Mouse (Mus musculus) adipocyte (in vitro differentiated cells): ENCODE measurements around the gene Slc24a4.

ENCODE experiments used
- DNase-seq: peaks from one replicate; pipeline ENCODE4 v3.0.0-alpha.2; 2016; ENCODE audit warnings: low spot score

The Slc24a4 gene

DNA sequence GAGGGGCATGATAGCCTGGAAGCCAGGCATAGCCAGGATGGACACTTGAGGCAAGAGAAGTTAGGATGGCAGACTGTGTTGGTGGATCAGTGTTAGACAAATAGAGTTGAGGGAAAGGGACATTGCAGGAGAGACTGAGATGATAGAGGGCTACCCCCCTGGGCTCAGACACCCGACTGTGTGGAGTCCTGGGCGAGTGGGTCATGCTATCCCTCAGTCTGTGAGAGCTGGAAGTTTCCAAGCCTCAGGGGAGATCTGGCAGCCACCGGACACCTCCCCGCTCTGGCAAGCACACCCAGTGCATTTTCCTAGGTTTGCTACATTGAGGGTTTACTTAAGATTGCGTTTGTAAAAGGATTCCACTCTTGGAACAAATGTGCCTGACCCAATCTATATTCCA is 157.2 kb downstream of the Slc24a4 start:
- DNase-seq, result no peak

DNA sequence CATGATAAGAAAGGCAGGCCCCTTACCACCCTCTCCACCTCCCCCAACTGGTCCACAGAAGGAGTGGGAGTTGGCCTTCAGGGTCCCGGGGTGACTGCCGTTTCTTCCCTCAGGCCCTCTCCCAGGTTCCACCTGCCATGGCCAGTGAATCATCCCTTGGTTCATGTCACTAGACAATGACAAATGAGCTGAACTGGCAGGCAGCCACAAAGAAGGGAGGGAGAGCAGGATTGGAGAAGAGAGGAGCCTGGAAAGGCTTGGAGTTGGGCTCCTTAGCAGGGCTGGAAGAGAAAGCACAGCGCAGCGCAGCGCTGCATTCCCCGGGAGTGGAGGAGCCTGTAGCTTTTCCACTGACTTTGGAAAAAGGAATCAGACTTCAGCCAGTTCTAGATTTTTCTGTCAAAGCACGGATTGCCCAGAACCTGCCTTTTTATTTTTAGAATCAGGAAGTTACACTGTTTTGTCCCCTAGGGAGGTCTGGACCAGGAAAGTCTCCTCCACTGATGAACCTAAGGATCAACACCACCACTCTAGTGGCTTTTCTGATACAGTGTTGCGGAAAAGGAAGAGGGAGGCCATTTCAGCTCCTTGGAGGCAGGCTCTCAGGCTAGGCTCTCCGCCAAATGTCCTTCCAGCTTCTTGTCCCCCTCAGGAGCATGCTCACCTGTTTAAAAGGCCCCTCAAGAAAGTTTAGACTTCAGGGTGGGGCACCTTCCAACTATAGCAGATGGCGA is 158.3 kb downstream of the Slc24a4 start:
- DNase-seq, result peak; percentile 92

DNA sequence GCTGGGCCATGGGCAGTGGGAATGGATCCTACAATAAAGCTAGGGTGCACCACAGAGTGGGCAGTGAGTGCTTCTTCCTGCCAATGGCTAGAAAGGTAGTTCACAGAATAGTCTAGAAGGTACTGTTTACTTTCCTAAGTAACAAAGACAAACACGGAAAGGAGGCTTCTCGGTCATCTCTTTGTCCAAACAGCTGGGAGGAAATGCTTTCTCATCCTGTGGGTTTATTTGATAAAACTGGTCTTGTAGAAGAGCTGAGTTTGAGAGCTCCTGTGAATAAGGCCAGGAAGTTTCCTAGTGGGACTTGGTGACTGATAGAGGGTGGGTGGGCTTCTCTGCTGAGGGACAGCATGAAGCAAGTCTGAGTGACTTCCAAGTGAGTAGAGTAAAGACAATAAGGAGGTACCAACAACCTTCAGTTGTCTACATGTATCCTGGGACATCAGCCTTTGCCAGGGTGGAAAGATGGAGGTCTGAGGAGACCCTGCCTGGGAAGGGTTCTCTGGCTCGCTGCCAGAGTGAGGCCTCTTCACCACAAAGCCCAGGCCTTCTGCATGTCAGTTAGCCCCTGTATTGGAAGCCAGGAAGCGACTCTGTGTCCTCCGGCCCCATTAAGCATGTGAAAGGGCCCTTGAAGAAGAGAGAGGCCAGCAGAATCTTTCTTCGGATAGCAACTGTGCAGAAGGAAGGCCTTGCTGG is 159.5 kb downstream of the Slc24a4 start:
- DNase-seq, result no peak

DNA sequence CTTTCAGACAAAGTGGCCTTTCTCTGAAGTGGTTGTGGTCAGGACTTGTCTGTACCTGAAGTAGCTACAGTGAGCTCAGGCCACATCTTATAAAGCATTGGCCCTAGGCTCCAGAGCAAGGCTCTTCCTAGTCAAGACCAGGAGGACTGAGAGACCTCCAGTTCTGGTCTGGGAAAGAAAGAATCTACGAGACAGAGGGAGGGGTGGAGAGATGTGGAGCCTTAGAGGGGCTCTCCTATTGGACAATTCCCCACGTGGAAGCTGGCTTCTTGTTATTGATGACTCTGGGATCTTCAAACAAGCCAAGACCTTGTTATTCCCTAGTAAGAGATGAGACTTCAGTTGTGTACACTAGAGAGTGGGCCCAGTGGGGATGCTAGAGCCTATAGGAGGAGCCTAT is 160.3 kb downstream of the Slc24a4 start:
- DNase-seq, result no peak

DNA sequence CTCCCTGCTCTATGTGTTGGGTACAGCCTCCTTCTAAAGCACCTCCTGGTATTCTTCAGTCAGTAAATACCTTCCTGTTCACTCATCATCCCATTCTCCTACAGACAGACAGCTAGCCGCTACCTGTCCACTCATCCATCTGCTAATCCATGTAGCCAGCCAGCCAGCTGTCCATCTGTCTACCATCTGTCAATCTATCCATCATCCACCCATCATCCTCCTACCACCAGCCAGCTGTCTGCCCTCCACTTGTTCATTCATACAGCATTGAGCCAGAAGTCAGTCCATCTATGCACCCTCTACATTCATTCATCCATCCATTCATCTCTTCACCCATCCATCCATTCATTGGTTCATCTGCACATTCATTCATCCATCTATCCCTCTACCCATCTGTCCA is 161.0 kb downstream of the Slc24a4 start:
- no peak for DNase-seq

DNA sequence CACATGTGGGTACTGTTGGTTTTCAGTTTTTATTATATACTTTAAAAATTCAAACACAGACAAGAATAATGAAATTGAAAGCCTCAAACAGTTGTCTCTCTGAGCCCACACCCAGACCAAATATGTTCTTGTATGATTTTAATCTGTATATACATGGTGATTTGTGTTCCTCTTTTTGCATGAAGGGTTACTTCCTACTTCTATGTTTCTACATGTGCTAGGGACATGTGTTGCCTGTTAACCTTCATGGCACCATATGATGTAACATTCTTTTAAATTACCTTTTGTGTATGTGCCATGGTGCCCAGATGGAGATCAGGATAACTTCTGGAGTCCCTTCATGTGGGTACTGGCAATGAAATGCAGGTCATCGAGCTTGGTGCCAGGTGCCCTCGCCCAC is 162.1 kb downstream of the Slc24a4 start:
- no peak for DNase-seq

DNA sequence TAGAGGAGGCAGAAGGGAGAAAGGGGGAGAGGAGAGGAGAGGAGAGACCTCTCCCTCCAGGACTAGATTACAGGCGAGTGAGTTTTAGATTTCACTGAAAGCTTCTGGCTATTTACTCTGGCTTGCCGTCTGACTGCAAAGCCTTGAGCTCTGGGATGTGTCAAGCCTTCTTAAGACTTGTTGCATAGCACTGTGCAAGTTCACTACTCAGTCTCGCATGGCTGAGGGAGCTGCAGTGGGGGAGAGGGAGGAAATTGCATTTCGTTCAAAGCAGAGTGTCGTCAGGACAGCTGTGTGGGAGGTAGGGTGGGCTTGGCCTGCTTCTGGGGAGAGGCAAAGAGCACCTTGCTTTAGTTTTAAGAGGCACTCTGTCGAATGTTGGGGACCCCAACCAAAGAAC is 163.2 kb downstream of the Slc24a4 start:
- DNase-seq, result no peak

DNA sequence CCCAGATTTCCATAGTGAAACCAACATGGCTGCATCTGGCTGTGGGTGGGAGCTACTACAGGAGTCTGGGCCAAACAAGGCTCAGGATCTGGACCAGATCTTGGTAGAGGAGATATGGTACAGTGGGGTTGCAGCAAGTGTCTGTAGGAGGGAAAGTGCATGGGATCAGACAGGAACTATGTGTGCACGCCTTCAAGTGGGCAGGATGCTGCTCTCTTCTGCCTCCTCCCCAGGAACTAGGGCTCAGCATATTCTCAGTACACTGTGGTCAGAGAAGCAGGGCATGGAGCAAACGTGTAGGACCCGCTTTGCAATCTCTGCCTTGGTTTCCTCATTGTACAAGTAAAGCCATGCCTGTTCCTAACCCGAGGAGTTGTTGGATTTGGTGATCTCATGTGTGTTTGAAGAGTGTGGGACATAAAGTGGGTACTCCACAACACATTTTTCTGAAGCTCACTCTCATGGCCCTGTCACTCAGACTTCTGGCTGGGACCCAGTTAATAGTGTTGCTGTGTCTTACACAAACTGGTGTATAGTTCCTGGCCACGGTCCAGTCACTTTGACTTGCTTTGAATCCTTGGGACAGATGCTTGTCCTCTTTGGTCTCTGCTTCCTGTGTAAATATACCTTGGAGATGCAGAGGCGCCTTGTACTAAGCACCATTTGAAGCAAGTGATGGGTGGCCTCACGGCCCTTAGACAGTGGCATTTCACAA is 164.1 kb downstream of the Slc24a4 start:
- peak; percentile 81 for DNase-seq

DNA sequence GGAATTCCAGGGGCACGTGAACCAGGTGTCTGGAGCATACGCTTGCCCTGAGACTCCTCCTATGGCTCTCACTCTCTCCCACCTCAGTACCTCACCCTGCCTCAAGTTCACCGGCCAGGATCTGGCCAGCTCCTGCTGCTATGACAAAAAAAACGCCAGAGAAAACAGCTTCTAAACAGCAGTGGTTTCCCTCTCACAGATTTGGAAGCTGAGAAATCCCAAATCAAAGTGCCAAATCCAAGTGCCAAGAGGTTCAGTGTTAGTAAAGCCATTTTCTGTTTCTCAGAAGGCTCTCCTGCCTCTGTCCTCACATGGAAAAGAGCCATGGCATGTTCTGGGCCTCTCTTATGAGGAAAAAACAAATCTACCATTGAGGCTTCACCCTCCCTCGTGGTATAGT is 166.1 kb downstream of the Slc24a4 start:
- DNase-seq, result peak; percentile 92

DNA sequence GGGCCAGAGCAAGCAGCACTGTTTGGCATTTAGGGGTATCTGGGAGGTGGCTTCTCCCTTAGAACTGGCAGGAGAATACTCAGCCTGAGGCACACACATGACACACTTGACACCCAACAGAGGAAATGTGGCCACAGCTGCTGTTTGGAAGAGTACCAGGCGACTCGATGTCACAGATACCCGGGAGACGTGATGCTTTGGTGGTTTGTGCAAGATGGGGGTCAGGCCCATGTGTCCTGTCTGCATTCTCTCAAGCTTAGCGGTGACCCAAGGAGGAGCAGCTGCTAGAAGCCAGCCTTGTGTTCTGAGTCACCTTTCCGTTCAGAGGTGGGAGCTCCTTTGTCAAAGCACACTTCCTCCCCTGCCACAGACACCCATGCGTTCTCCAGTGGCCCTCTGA is 166.7 kb downstream of the Slc24a4 start:
- DNase-seq, result peak; percentile 64

DNA sequence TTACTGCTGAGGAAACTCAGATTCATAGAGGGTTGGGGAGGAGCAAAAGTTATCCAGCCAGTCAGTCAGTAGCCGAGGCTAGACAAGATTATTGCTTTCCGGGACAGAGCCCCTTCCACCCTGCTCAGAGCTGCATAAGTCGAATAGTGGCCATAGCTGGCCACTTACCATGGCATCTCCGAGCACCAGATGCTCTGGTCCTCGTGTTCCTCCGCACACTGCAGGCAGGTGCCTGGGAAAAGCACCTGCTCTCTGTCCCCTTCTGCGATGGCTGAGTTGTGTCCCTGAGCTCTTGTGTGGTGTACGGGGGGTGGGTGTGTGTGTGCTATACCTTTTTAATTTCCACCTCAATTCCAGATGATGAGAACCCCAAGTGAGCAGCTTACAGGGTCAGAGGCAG is 167.1 kb downstream of the Slc24a4 start:
- no peak for DNase-seq

DNA sequence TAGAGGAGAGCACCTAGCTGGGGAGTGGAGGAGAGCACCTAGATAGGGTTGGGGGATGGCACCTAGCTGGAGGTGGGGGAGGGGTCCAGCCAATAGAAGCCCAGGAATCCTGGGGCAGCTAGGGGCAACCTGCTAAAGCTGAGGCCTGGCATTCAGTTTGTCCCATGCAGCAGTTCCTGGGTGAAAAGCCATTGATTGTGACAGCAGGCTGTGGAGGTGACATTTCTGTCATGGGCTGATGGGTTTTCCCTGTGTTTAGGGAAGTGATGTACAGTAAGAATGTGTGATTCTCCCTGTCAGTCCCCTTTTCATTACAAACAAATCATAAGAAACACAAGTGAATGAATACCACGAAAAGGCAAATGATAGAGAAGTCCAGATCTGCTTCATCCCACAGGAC is 167.8 kb downstream of the Slc24a4 start:
- DNase-seq, result no peak

DNA sequence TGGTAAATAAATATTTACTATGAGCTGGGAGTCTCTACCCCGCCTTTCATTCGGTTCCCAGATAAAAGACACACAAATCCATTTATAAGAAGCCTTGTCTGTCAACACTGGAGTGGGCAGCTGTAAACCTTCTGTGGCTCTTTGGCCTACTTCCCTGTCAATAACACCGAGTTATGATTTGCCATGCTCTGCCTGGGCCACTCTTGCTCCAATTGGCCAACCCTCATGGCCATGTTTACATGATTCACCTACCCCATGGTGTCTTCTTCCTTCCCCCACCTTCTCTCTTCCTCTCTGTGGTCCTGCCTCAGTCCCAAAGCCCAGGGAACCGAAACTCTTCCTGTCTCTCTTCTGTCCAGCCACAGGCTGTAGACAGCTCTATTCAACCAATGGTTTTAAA is 168.4 kb downstream of the Slc24a4 start:
- peak; percentile 73 for DNase-seq

DNA sequence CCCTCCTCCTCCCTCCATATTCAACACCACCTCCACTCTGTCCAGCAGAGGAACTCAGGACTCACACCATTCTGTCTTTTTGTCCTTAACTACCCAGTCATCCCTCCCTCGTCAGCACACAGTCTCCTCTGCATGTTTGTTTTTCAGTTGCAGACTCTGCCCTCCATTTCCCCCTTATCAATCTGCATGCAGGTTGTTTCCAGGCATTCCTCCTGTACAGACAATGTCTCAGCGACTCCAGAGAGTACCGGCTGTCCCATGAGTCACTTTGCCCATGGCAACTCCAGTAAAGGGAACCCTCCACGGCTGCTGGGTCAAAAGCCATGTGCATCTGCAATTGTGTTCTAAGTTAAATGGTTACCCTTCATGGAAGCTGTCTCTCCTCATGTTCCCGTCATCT is 170.7 kb downstream of the Slc24a4 start:
- DNase-seq, result no peak

DNA sequence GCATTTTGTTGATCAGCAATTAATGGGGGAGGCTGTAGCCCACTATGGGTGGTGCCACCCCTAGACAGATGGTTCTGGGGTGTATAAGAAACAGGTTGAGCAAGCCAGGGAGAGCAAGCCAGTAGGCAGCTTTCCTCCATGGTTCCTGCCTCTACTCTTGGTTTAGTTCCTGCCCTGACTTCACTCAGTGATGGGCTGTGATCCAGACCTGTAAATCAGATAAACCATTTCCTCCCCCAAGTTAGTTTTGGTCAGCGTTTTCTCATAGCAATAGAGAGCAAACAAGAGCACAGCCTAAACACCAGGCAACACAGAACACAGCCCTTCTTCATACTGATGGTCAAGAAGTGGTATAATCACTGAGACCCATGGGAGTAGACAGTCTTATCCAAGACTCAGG is 173.1 kb downstream of the Slc24a4 start:
- DNase-seq, result no peak

DNA sequence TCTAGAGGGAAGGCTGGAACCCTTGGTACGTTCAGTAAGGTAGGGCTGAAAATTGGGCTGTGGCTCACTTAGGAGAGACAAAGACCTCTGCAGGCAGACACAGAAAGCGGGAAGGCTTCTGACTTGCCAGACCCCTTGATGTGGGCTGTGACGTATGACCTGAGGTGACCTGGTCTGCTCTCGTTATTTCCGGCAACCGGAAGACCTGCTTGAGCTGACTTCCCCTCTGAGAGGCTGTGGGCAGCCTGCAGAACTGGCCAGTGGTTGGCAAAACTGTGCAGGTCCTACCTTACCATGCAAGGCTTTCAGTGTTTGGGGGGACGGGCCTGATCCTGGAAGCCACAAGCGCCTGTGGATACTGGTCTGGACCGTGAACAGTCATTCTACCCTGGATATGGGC is 173.8 kb downstream of the Slc24a4 start:
- no peak for DNase-seq

DNA sequence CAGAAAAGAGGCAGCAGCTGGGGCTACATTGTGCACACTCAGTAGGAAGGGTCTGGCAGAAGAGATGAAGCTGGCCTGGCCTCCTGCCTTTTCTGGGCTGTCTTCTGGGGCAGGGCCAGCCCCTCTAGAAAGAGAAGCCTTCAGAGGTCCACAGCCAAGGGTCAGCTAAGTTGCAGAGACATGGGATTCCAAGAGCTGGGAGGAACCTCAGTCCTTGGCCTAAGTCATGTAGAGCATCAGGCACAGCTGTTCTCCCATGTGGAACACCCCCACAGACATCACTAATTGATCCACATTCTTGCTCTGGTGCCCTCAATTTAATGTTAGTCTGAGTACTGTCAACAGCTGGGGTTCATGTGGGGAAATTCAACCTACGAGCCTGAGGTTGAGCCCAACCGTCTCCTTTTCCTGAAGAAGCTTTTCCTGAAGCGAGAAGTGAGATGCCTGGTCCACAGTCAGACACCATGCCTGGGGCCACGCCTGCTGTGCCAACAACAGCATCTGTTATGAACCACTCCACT is 174.4 kb downstream of the Slc24a4 start:
- peak; percentile 49 for DNase-seq

DNA sequence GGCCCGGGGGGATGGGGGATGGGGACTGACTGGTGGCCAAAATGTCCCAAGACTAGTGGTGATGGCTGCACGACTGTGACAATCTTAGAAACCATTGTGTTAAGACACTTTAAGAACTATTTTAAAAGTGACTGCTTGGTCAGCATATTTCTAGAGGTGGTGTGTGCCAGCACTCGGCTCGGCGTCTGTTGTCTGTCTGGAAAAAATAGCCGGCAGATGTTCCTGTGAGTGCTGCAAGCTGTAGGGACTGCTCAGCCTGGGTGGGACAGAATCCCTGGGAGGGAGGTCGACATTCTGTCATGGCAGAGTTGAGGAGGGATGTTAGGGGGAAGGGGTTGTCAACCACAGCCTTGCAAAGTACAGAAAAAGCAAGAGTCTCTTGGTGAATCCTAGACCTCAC is 175.3 kb downstream of the Slc24a4 start:
- DNase-seq, result no peak

DNA sequence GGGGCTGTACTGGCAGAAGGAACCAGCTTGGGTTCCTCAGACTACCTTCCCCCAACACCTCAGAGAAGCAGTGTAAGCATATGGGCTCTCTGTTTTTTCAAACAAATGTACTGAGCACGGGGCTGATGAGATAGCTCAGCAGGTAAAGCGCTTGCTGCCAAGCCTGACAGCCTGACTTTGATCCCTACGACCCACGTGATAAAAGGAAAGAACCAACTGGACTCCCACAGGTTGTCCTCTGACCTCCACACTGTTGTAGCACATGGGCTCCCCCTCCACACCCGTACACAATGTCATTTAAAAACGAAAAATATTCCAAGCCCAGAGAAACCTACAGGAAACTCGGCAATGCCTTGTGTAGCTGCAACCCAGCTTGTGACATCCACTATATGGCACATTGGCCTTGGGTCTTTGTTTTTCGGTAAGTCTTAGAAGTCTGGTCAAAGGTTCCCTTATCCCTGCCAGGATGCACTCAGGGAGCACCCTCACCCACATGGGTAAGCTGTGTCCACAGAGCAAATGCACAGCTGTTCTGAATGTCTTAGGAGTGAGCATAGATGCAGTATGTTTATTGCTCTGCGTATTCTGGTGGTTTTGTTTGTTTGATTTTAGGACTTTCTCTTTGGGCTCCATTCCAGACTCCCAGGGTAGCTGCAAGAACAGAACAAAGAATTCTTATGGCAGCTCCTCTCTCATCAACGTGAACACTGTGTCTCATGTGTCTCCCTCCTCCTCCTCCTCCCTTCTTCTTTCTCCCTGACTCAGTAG is 176.7 kb downstream of the Slc24a4 start:
- peak; percentile 45 for DNase-seq

DNA sequence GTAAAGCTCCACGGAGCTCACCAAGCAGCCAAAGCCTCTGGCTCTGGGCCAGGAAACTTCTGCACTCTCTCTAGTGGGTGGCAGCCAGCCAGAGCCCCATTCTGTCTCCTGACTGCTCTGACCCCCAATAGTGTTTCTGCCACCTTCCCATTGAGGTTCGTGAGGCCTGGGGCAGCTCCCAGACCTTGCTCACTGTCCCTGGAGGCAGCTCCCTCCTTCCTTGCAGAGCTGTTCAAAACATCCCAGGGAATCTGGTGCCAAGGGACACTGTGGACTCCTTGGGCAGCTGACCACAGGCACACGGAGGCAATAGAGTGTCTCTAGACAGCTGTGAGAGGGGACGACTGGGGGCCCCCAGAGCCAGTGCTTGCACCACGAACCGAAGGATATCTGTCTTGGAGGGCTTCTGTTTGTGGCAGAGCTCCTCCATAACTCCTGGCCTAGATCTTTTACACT is 179.5 kb downstream of the Slc24a4 start:
- DNase-seq, result peak; percentile 66

DNA sequence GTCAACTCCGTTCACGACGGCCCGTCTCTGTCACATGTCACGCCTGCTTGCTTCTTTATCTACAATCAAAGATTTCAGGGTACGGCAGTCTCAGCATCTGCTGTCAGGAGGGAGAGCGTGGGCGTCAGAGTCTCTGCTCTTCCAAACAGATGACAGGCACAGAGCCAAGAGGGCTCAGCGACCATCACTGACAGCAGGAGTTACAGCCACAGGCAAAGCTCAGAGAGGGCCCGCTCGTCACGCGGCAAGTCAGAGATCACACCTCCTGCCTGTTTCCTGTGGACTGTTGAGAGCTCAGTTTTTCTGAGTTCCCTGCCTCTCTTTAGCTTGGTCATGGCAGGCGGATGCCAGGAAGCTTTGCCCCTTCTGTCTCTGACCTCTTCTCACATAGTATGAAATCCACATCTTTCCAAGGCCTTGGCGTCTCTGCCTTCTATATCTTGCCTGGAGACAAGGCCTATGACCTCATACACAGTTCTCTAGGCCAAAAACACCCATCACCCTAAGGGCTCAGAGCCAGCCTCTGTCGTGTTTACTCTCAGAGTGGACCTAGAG is 180.0 kb downstream of the Slc24a4 start:
- peak; percentile 67 for DNase-seq
